Mouse (Mus musculus) bone marrow, adult 2 months (tissue): ENCODE measurements around the gene 4921517D22Rik. TPM values are rescaled to one million over a fixed set of nuclear protein-coding genes. Genes with fewer than 3 reads are reported as not detected.

Source experiments
- H3K27ac ChIP-seq: fragments of 200-500 bp; 2 replicates; pipeline ENCODE4 v1.5.1; 2012; ENCODE audit warnings: low read depth, mild to moderate bottlenecking, control low read depth, inconsistent platforms, low read length; ENCODE audit not compliant: control insufficient read depth, poor library complexity, insufficient read depth
- H3K4me1 ChIP-seq: fragments of 200-500 bp; 2 replicates; pipeline ENCODE4 v1.6.1; 2011; ENCODE audit warnings: low read length; ENCODE audit not compliant: control insufficient read depth, insufficient read depth
- H3K4me3 ChIP-seq: fragments of 200-500 bp; replicated peaks from 2 replicates; pipeline ENCODE3; 2011; ENCODE audit warnings: mild to moderate bottlenecking, low read depth, low read length, control low read depth; ENCODE audit not compliant: control insufficient read depth
- CTCF ChIP-seq: fragments of 200-500 bp; IDR thresholded peaks from 2 replicates; pipeline ENCODE4 v1.5.1; 2011; ENCODE audit warnings: low read length, control low read depth; ENCODE audit not compliant: control insufficient read depth, insufficient read depth
- POLR2A ChIP-seq: fragments of 200-500 bp; IDR thresholded peaks from 2 replicates; pipeline ENCODE4 v1.6.1; 2011; ENCODE audit warnings: low read depth, mild to moderate bottlenecking, control low read depth, low read length, borderline replicate concordance; ENCODE audit not compliant: control insufficient read depth
- WGBS: fragments of 180-500 bp; shearing (Covaris S2); methylation state at CpG from one replicate; pipeline ENCODE4 v1.1.7; 2018; 5-methylcytosine and 5-hydroxymethylcytosine counted together
- polyA plus RNA-seq: library from polyadenylated mRNA; stranded (reverse); fragments of >200 nt; gene quantifications from 2 replicates; pipeline ENCODE4 v1.2.4, GENCODE M21; 2011; ENCODE audit warnings: low replicate concordance; ENCODE audit not compliant: missing spikeins, insufficient read depth, insufficient read length

Gene 4921517D22Rik
- polyA plus RNA-seq, 1 experiment = not detected

- Histone ChIP-seq H3K27ac (no peak overlapping the region; the same call in 1 of the 2 replicates), H3K4me3 (peak overlapping the region; percentile 87), H3K4me1 (peaks cover 6% of the 10 kb centered on the region; the same call in 1 of the 2 replicates)
- 54% methylated on average over 3 of the region's 3 CpGs for WGBS
- TF ChIP-seq POLR2A = no peak
- TF ChIP-seq CTCF = no peak
Measured at GRCm38 (mm10) chr13:59674215-59674614, 19.7 kb downstream of the 4921517D22Rik start.

GRCm38 (mm10) chr13:59673597-59673996, 20.3 kb downstream of the 4921517D22Rik start:
- H3K27ac ChIP-seq = no peak overlapping the region; the same call in 1 of the 2 replicates
- WGBS = 93% methylated on average over 7 of the region's 7 CpGs

GRCm38 (mm10) chr13:59672248-59672647, 21.7 kb downstream of the 4921517D22Rik start:
- Histone ChIP-seq H3K4me3 (no peak overlapping the region), H3K4me1 (peaks cover 8% of the 10 kb centered on the region; the same call in 1 of the 2 replicates), H3K27ac (no peak overlapping the region)
- TF ChIP-seq POLR2A (no peak), CTCF (no peak)
- WGBS = 7% methylated on average over 6 of the region's 6 CpGs

More at GRCm38 (mm10) chr13:59673597-59673996, 20.3 kb downstream of the 4921517D22Rik start:
- TF ChIP-seq POLR2A (no peak), CTCF (no peak)
- peak overlapping the region; percentile 9 for H3K4me3 ChIP-seq
- peaks cover 6% of the 10 kb centered on the region; the same call in 1 of the 2 replicates for H3K4me1 ChIP-seq

DNA sequence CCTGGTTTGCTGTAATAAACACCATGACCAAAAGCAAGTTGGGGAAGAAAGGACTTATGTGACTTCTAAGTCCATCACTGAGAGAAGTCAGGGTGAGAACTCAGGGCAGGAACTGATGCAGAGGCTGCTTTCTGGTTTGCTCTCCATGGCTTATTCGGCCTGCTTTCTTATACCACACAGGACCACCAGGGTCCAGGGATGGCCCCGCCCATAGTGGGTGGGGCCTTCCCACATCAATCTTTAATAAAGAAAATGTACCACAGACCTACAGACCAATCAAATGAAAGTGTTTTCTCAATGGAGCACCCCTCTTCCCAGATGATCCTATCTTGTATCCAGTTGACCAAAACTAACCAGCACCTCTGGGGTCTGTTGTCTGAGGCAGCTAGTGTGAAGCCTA, 22.4 kb downstream of the 4921517D22Rik start:
- TF ChIP-seq CTCF (no peak), POLR2A (no peak)
- 63% methylated on average over 2 of the region's 2 CpGs for WGBS
- Histone ChIP-seq H3K4me3 (no peak overlapping the region), H3K4me1 (peaks cover 8% of the 10 kb centered on the region; the same call in 1 of the 2 replicates), H3K27ac (no peak overlapping the region)

DNA sequence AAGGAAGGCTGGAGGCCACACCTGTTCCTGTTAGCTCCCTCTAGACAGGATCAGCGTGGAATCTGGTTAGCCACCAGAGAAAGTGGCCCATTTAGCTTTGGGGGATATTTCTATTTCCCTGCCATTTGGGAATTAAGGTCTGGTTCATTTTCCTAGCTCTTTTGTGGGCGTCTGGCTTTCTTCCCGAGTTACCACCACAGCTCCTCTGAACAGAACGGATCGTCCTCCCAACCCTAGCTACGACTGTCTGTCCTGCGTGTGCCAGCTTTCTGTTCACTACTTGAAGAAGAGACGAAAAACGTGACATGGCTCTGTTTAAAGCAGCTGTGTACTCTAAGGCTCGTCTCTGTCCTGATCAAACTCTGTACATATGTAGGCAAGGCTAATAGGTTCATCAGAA, 24.0 kb downstream of the 4921517D22Rik start:
- H3K27ac ChIP-seq = no peak overlapping the region
- TF ChIP-seq CTCF (no peak), POLR2A (no peak)
- 91% methylated on average over 10 of the region's 10 CpGs for WGBS
- H3K4me3 ChIP-seq = no peak overlapping the region
- H3K4me1 ChIP-seq = peaks cover 8% of the 10 kb centered on the region; the same call in 1 of the 2 replicates

DNA sequence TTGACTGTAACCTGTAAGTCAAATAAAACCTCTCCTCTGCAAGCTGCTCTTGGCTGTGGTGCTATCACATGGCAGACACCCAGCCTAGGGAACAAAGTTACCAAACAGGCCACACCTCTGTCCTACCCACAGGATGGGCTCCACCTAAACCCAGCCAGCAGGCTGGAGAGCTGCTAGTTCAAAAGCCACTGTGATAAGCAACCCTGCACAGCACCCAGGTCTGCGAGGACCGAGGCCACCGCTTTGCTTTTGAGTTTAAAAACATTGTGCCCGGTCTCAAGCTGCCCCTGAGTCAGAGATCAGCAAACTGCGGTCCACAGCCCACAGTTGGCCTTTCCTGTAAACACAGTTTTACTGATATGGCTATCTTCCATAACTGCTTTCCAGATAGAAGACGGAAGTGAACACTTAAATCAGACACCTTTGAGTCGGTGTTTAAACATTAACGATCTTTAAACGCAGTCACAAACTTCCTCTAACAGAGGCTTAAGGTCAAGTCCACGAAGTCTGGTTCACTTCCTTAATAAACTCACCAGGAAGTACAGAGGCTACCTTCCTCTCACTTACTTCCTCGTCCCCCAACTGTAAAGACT, 25.3 kb downstream of the 4921517D22Rik start:
- H3K4me1 ChIP-seq = peaks cover 3% of the 10 kb centered on the region; the same call in 1 of the 2 replicates
- peak overlapping the region; percentile 10 for H3K4me3 ChIP-seq
- peak overlapping the region; percentile 87 for H3K27ac ChIP-seq
- WGBS = 4% methylated on average over 11 of the region's 11 CpGs
- TF ChIP-seq POLR2A (0 out of 2 replicates have a peak, but pooled peaks have one; percentile 20), CTCF (no peak)

- Histone ChIP-seq H3K27ac (no peak overlapping the region), H3K4me3 (no peak overlapping the region), H3K4me1 (peaks cover 2% of the 10 kb centered on the region; the same call in 1 of the 2 replicates)
- TF ChIP-seq CTCF (no peak), POLR2A (no peak)
- 57% methylated on average over 5 of the region's 5 CpGs for WGBS
Measured at GRCm38 (mm10) chr13:59667763-59668162, 26.1 kb downstream of the 4921517D22Rik start.

DNA sequence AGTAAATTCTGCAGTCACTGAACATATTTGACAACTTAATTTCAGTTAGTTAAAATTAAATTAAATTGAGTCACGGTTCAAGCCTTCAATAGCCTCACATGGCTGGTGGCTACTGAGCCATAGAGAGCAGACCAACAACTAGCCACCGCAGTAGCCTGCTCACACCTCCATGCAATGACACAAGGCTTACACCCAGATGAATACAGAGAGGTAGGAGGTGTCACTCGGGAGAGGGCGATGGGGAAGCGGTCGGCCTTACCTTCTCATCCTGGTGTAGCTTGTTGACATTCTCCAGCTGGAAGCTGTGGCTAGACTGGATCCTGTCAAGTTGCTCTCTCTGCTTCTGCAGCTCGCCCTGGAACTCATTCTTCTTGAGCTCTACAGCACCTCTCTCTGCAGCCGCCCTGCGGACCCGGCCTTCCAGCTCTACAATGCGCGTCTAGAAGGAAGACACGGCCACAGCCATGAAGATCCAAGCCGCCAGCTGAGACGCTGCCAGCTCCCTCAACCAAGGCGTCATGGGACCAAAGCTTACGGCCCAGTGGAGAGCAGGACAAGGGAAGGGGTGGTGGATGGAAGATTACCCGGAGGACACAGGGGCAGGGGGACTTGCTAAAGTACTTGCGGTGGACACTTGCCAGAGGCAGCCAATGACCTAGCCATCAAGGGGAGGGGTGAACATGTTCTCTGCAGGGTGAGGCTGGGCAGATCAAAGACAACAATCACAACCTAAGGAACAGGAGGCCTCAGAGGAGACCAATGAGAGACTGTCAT, 29.8 kb downstream of the 4921517D22Rik start:
- 94% methylated on average over 19 of the region's 19 CpGs for WGBS
- TF ChIP-seq POLR2A (no peak), CTCF (no peak)
- no peak overlapping the region for H3K27ac ChIP-seq
- H3K4me1 ChIP-seq = peaks cover 2% of the 10 kb centered on the region; the same call in 1 of the 2 replicates
- H3K4me3 ChIP-seq = no peak overlapping the region
